25 mouse cellular contexts compared by ENCODE assay signal in the genomic region with DNA sequence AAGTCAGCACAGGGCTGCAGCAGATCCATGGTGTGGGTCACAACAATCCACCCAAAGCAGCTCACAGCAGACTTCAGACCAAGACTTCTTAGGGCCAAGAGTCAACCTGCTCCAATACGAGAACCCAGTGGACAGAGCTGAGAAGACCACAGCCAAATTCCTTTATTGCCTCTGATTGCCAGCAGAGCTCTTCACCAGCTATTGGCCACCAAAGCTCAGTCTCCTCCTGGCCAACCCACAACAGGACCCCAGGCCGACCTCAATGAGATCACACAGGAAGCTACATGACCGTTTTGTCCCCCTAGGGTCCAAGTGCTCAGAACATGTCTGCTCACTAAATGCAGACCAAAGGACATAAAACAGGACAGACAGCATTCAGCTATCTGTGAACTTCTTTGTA. TPM values are rescaled to one million over a fixed set of nuclear protein-coding genes. Genes with fewer than 3 reads are reported as not detected.
A peak's percentile ranks its signal among the peaks of the same experiment; 100 is the strongest.
DNase-seq lines count a peak whose midpoint lies in the region; ATAC-seq and TF ChIP-seq lines count a peak whose summit lies in the region.
"Had no signal": no experiment of that assay in that cellular context is flagged by ENCODE, and none has a peak within 500 bp of the region (broad histone marks: within the 10 kb centered on the region; RNA-seq: fewer than 3 reads in every experiment).

No protein-coding gene starts in this region.

- ATAC-seq in neural tube, embryonic 15.5 days (ENCODE audit: low FRiP score), result 0 out of 2 replicates have a peak, but pooled peaks have one; percentile 7
- ATAC-seq: activated CD4-positive, CD25-positive, alpha-beta regulatory T cell, adult 4 months; forebrain, embryonic 13.5 days; forebrain, embryonic 15.5 days; Patski had no signal

- H3K4me3 ChIP-seq in heart, embryonic 10.5 days, result no peak overlapping the region
- no peak overlapping the region for H3K4me3 ChIP-seq in heart, adult 2 months
- no peak overlapping the region for H3K4me3 ChIP-seq in neural tube, embryonic 15.5 days (replicated peaks)
- H3K4me3 ChIP-seq: embryonic facial prominence, embryonic 10.5 days; embryonic facial prominence, embryonic 12.5 days; forebrain, embryonic 13.5 days; forebrain, embryonic 15.5 days had no signal

- no peak for TF ChIP-seq POLR2A in heart, adult 2 months (IDR thresholded peaks at IDR 0.05; ENCODE audit: insufficient read depth, low read depth, low read length)

- H3K4me1 ChIP-seq in heart, embryonic 10.5 days, result peaks cover 27% of the 10 kb centered on the region
- no peaks in the 10 kb centered on the region for H3K4me1 ChIP-seq in heart, adult 2 months (ENCODE audit: control insufficient read depth, insufficient read depth, low read length)
- peaks cover 20% of the 10 kb centered on the region for H3K4me1 ChIP-seq in neural tube, embryonic 15.5 days

- TF ChIP-seq CTCF in heart, adult 2 months (IDR thresholded peaks at IDR 0.05), result no peak

- intact Hi-C loops in heart, adult 2 months (cut with DNase I), result no loop called here

- peak overlapping the region; percentile 22; the same call in 1 of the 2 replicates for H3K27ac ChIP-seq in heart, embryonic 10.5 days
- no peak overlapping the region for H3K27ac ChIP-seq in heart, adult 2 months
- 0 out of 2 replicates have a peak overlapping the region, but pooled peaks have one; percentile 6 for H3K27ac ChIP-seq in neural tube, embryonic 15.5 days (replicated peaks)
- H3K27ac ChIP-seq: embryonic facial prominence, embryonic 10.5 days; embryonic facial prominence, embryonic 12.5 days; forebrain, embryonic 13.5 days; forebrain, embryonic 15.5 days had no signal

- no peaks in the 10 kb centered on the region for H3K79me2 ChIP-seq in heart, adult 2 months (replicated peaks; ENCODE audit: control insufficient read depth, insufficient read depth, low read length)

- 37% methylated on average over 3 of the region's 3 CpGs for WGBS in heart, embryonic 10.5 days
- 26% methylated on average over 3 of the region's 3 CpGs for WGBS in heart, adult 2 months
- WGBS in neural tube, embryonic 15.5 days, result 60% methylated on average over 3 of the region's 3 CpGs

- H3K9ac ChIP-seq in heart, adult 2 months (ENCODE audit: low read depth, low read length), result no peak overlapping the region
- no peak overlapping the region for H3K9ac ChIP-seq in neural tube, embryonic 15.5 days (replicated peaks)
- H3K9ac ChIP-seq: embryonic facial prominence, embryonic 12.5 days; forebrain, embryonic 13.5 days; forebrain, embryonic 15.5 days; forebrain, postnatal 0 days had no signal

- TF ChIP-seq EP300 in heart, adult 2 months (IDR thresholded peaks at IDR 0.05; ENCODE audit: insufficient read depth, low read depth, low read length), result no peak

- DNase-seq in heart, embryonic 10.5 days (ENCODE audit: low spot score), result no peak
- no peak for DNase-seq in heart, adult 2 months
- no peak for DNase-seq in neural tube, embryonic 10.5 days (ENCODE audit: extremely low spot score, low spot score)
- no peak for DNase-seq in thymus, postnatal 14 days
- DNase-seq: adrenal gland, adult 8-10 months; adrenal gland, postnatal 36 days; cerebellum, adult 11-12 months; cerebellum, adult 2 months; cerebellum, adult 9-10 months; cerebellum, postnatal 10 days; cerebellum, postnatal 25 days; forebrain, postnatal 0 days had no signal

- no peak overlapping the region for H3K4me2 ChIP-seq in neural tube, embryonic 15.5 days
- H3K4me2 ChIP-seq: embryonic facial prominence, embryonic 12.5 days; forebrain, embryonic 13.5 days; forebrain, embryonic 15.5 days had no signal

- no peaks in the 10 kb centered on the region for H3K27me3 ChIP-seq in heart, embryonic 10.5 days (ENCODE audit: insufficient read depth, poor library complexity, severe bottlenecking)
- no peaks in the 10 kb centered on the region for H3K27me3 ChIP-seq in heart, adult 2 months (ENCODE audit: control insufficient read depth, insufficient read depth, low read length)
- H3K27me3 ChIP-seq in neural tube, embryonic 15.5 days (replicated peaks), result no peaks in the 10 kb centered on the region
- H3K27me3 ChIP-seq: embryonic facial prominence, embryonic 12.5 days; forebrain, embryonic 13.5 days; forebrain, embryonic 15.5 days had no signal

- H3K36me3 ChIP-seq in heart, embryonic 10.5 days, result no peaks in the 10 kb centered on the region
- H3K36me3 ChIP-seq in heart, adult 2 months (ENCODE audit: control insufficient read depth, insufficient read depth, low read length), result no peaks in the 10 kb centered on the region
- H3K36me3 ChIP-seq in neural tube, embryonic 15.5 days, result no peaks in the 10 kb centered on the region
- H3K36me3 ChIP-seq: embryonic facial prominence, embryonic 10.5 days; embryonic facial prominence, embryonic 12.5 days; forebrain, embryonic 15.5 days had no signal

- no peaks in the 10 kb centered on the region for H3K9me3 ChIP-seq in heart, embryonic 10.5 days
- H3K9me3 ChIP-seq in neural tube, embryonic 15.5 days (replicated peaks), result no peaks in the 10 kb centered on the region
- H3K9me3 ChIP-seq: embryonic facial prominence, embryonic 10.5 days; embryonic facial prominence, embryonic 12.5 days; forebrain, embryonic 13.5 days; forebrain, embryonic 15.5 days had no signal

RNA-seq across cellular contexts. Expression of gene Allc, which starts 15.8 kb away (rescaled TPM):
- polyA plus RNA-seq in heart, embryonic 10.5 days (2016; fragmentation: Nextera tagmentation; extraction: Ambion mirVana), result not detected in 2 replicates
- not detected for total RNA-seq in heart, adult 2 months (2021)
- polyA plus RNA-seq in heart, adult 2 months (2012; rRNA removed), result 0.10 and 0.12 TPM in 2 replicates
- polyA plus RNA-seq in neural tube, embryonic 15.5 days (2015; fragmentation: Nextera tagmentation; extraction: Ambion mirVana), result 0.14 TPM in 1 of 2 replicates, not detected in the other
- total RNA-seq: adrenal gland, adult 18-20 months; adrenal gland, adult 8-10 months; adrenal gland, postnatal 14 days; adrenal gland, postnatal 36 days; ES-E14 had no signal
- polyA plus RNA-seq: activated CD4-positive, CD25-positive, alpha-beta regulatory T cell, adult 4 months; C2C12; cerebellum, adult 2 months; embryonic facial prominence, embryonic 10.5 days; embryonic facial prominence, embryonic 12.5 days; embryonic facial prominence, embryonic 14.5 days; forebrain, embryonic 11.5 days; forebrain, embryonic 13.5 days; Patski had no signal

RNA-seq across cellular contexts. Expression of gene Colec11, which starts 25.1 kb away (rescaled TPM):
- polyA plus RNA-seq in heart, embryonic 10.5 days (2016; fragmentation: Nextera tagmentation; extraction: Ambion mirVana), result 6.9 and 9.9 TPM in 2 replicates
- 10 to 100 TPM; 14.3 to 17.9 TPM for total RNA-seq in heart, adult 2 months (2021)
- 15.2 and 18.3 TPM in 2 replicates for polyA plus RNA-seq in heart, adult 2 months (2012; rRNA removed)
- 1.1 and 1.4 TPM in 2 replicates for polyA plus RNA-seq in neural tube, embryonic 15.5 days (2015; fragmentation: Nextera tagmentation; extraction: Ambion mirVana)
- polyA plus RNA-seq: C2C12; forebrain, embryonic 11.5 days had no signal

RNA-seq across cellular contexts. Expression of gene Rps7, which starts 37.6 kb away (rescaled TPM):
- polyA plus RNA-seq in heart, embryonic 10.5 days (2016; fragmentation: Nextera tagmentation; extraction: Ambion mirVana), result 484 and 569 TPM in 2 replicates
- 100 to 1,000 TPM; 228 to 303 TPM for total RNA-seq in heart, adult 2 months (2021)
- polyA plus RNA-seq in heart, adult 2 months (2012; rRNA removed), result 176 and 182 TPM in 2 replicates
- 417 and 491 TPM in 2 replicates for polyA plus RNA-seq in neural tube, embryonic 15.5 days (2015; fragmentation: Nextera tagmentation; extraction: Ambion mirVana)

RNA-seq across cellular contexts. Expression of gene Dcdc2c, which starts 45.9 kb away (rescaled TPM):
- polyA plus RNA-seq in heart, embryonic 10.5 days (2016; fragmentation: Nextera tagmentation; extraction: Ambion mirVana), result 0.12 and 0.18 TPM in 2 replicates
- under 1 TPM in 1 of 2 experiments, not detected in 1; 0.16 TPM for total RNA-seq in heart, adult 2 months (2021)
- polyA plus RNA-seq in heart, adult 2 months (2012; rRNA removed), result not detected in 2 replicates
- 0.10 TPM in 1 of 2 replicates, not detected in the other for polyA plus RNA-seq in neural tube, embryonic 15.5 days (2015; fragmentation: Nextera tagmentation; extraction: Ambion mirVana)
- total RNA-seq: adrenal gland, postnatal 36 days; forebrain, postnatal 0 days had no signal
- polyA plus RNA-seq: activated CD4-positive, CD25-positive, alpha-beta regulatory T cell, adult 4 months; C2C12; cerebellum, adult 2 months; forebrain, embryonic 13.5 days; forebrain, postnatal 0 days had no signal

RNA-seq across cellular contexts. Expression of gene Rnaseh1, which starts 51.3 kb away (rescaled TPM):
- polyA plus RNA-seq in heart, embryonic 10.5 days (2016; fragmentation: Nextera tagmentation; extraction: Ambion mirVana), result 24.6 and 28.9 TPM in 2 replicates
- 1 to 10 TPM; 6.9 to 8.4 TPM for total RNA-seq in heart, adult 2 months (2021)
- 7.0 and 7.7 TPM in 2 replicates for polyA plus RNA-seq in heart, adult 2 months (2012; rRNA removed)
- polyA plus RNA-seq in neural tube, embryonic 15.5 days (2015; fragmentation: Nextera tagmentation; extraction: Ambion mirVana), result 21.0 and 25.1 TPM in 2 replicates
